Mouse (Mus musculus) G1E (cell line): ENCODE results near the gene Ccm2. TPM values are rescaled to one million over a fixed set of nuclear protein-coding genes. Genes with fewer than 3 reads are reported as not detected.

Source experiments
- ATAC-seq: 2 replicates; pipeline ENCODE4 v1.8.0; 2016; ENCODE audit warnings: mild to moderate bottlenecking; ENCODE audit not compliant: insufficient number of reproducible peaks, poor library complexity, low FRiP score, severe bottlenecking; ENCODE audit errors: extremely low read depth
- DNase-seq: peaks from one replicate; pipeline ENCODE4 v3.0.0; 2012; ENCODE audit warnings: low spot score
- H3K27me3 ChIP-seq: 2 replicates; pipeline ENCODE4 v1.6.1; 2012; ENCODE audit warnings: mild to moderate bottlenecking, low read length, inconsistent platforms; ENCODE audit not compliant: insufficient read depth
- H3K36me3 ChIP-seq: replicated peaks from 2 replicates; pipeline ENCODE3; 2012; ENCODE audit warnings: mild to moderate bottlenecking, inconsistent platforms
- H3K4me1 ChIP-seq: 2 replicates; pipeline ENCODE4 v1.6.1; 2012; ENCODE audit warnings: low read depth, low read length, inconsistent platforms, mixed read lengths; ENCODE audit not compliant: insufficient read depth
- H3K4me3 ChIP-seq: 2 replicates; pipeline ENCODE4 v1.5.1; 2012; ENCODE audit warnings: low read depth, mild to moderate bottlenecking, inconsistent platforms, low read length, moderate library complexity, mixed read lengths
- H3K9me3 ChIP-seq: replicated peaks from 2 replicates; pipeline ENCODE4 v1.6.1; 2012; ENCODE audit warnings: inconsistent platforms
- CTCF ChIP-seq: IDR thresholded peaks from 2 replicates; pipeline ENCODE4 v1.5.1; 2012; ENCODE audit warnings: low read depth, low read length, inconsistent platforms, mixed read lengths
- GATA1 ChIP-seq: IDR thresholded peaks from 2 replicates; pipeline ENCODE4 v1.6.1; 2012; ENCODE audit warnings: borderline replicate concordance, low read length, inconsistent platforms, mixed read lengths
- GATA2 ChIP-seq: IDR thresholded peaks from 2 replicates; pipeline ENCODE4 v1.6.1; 2012; ENCODE audit warnings: low read depth, low read length, inconsistent platforms, borderline replicate concordance
- POLR2AphosphoS5 ChIP-seq: IDR thresholded peaks from 2 replicates; pipeline ENCODE4 v1.6.1; 2012; ENCODE audit warnings: low read depth, low read length, inconsistent platforms; ENCODE audit not compliant: insufficient replicate concordance
- TAL1 ChIP-seq: conservative IDR thresholded peaks from 2 replicates; pipeline ENCODE4 v1.6.1; 2012; ENCODE audit warnings: low read depth, low read length, inconsistent platforms, mixed read lengths
- polyA plus RNA-seq: library from polyadenylated mRNA; stranded (reverse); fragments of >175 nt; gene quantifications from 2 replicates; pipeline ENCODE4 v1.2.3, GENCODE M21; 2012
- total RNA-seq, 2 experiments: library from RNA; stranded (forward) in 1 of 2; stranded (reverse) in 1 of 2; fragments of 200-1000 nt in 1 of 2; fragments of >200 nt in 1 of 2; fragmentation: Nextera tagmentation in 1 of 2; gene quantifications; 2 replicates each; pipeline ENCODE4 v1.2.3; 2014 to 2017

The Ccm2 gene
- 16.8 and 22.5 TPM in 2 replicates for total RNA-seq (2014; fragmentation: Nextera tagmentation)
- total RNA-seq (2017) = 32.1 and 43.5 TPM in 2 replicates
- polyA plus RNA-seq = 34.9 and 37.3 TPM in 2 replicates

GRCm38 (mm10) chr11:6546205-6547013, at the start of gene Ccm2:
TSS of gene Ccm2 (plus strand) at chr11:6546887.
- ATAC-seq = peak; percentile 81
- no peak for TF ChIP-seq GATA1
- no peak for TF ChIP-seq GATA2
- no peak for TF ChIP-seq TAL1
- TF ChIP-seq POLR2AphosphoS5 = no peak
- TF ChIP-seq CTCF = no peak
- Histone ChIP-seq H3K4me1 (peaks cover 24% of the 10 kb centered on the region), H3K9me3 (no peaks in the 10 kb centered on the region), H3K36me3 (peaks cover 24% of the 10 kb centered on the region), H3K27me3 (no peaks in the 10 kb centered on the region), H3K4me3 (peak within 1 kb of the TSS; percentile 82)
- peak; percentile 93 for DNase-seq

- TF ChIP-seq TAL1 (no peak), GATA2 (no peak), POLR2AphosphoS5 (no peak), CTCF (no peak), GATA1 (no peak)
- Histone ChIP-seq H3K9me3 (no peaks in the 10 kb centered on the region), H3K27me3 (peaks cover 15% of the 10 kb centered on the region), H3K36me3 (no peaks in the 10 kb centered on the region), H3K4me3 (no peak overlapping the region), H3K4me1 (no peaks in the 10 kb centered on the region)
- DNase-seq = no peak
- no peak for ATAC-seq
These were observed 49.3 kb upstream of the Ccm2 start for GRCm38 (mm10) chr11:6497311-6497948.

- ATAC-seq = no peak
- peaks cover 14% of the 10 kb centered on the region for H3K27me3 ChIP-seq
- peaks cover 10% of the 10 kb centered on the region; the same call in 1 of the 2 replicates for H3K4me1 ChIP-seq
- TF ChIP-seq TAL1 (no peak), GATA2 (no peak), GATA1 (no peak)
- no peak for DNase-seq
- H3K36me3 ChIP-seq = peaks cover 29% of the 10 kb centered on the region
- H3K9me3 ChIP-seq = no peaks in the 10 kb centered on the region
- no peak overlapping the region for H3K4me3 ChIP-seq
These were observed 44.2 kb upstream of the Ccm2 start for GRCm38 (mm10) chr11:6502506-6502905.

GRCm38 (mm10) chr11:6504226-6504625, 42.5 kb upstream of the Ccm2 start:
- H3K27me3 ChIP-seq = peaks cover 4% of the 10 kb centered on the region; the same call in 1 of the 2 replicates
- ATAC-seq = no peak
- no peaks in the 10 kb centered on the region for H3K9me3 ChIP-seq
- no peak for TF ChIP-seq GATA2
- no peak for TF ChIP-seq GATA1
- TF ChIP-seq CTCF = no peak
- TF ChIP-seq POLR2AphosphoS5 = no peak
- TF ChIP-seq TAL1 = no peak
- peaks cover 46% of the 10 kb centered on the region for H3K36me3 ChIP-seq
- H3K4me1 ChIP-seq = peaks cover 25% of the 10 kb centered on the region; the same call in 1 of the 2 replicates
- no peak overlapping the region for H3K4me3 ChIP-seq
- no peak for DNase-seq

GRCm38 (mm10) chr11:6504689-6505088, 42.0 kb upstream of the Ccm2 start:
- ATAC-seq (no peak), DNase-seq (no peak)
- TF ChIP-seq POLR2AphosphoS5 = no peak
- no peak for TF ChIP-seq GATA2
- TF ChIP-seq TAL1 = no peak
- TF ChIP-seq GATA1 = no peak
- no peak for TF ChIP-seq CTCF
- peaks cover 51% of the 10 kb centered on the region for H3K36me3 ChIP-seq
- H3K9me3 ChIP-seq = no peaks in the 10 kb centered on the region
- H3K27me3 ChIP-seq = peaks cover 3% of the 10 kb centered on the region; the same call in 1 of the 2 replicates
- no peak overlapping the region for H3K4me3 ChIP-seq
- peaks cover 28% of the 10 kb centered on the region; the same call in 1 of the 2 replicates for H3K4me1 ChIP-seq

- H3K36me3 ChIP-seq = peaks cover 69% of the 10 kb centered on the region
- no peak overlapping the region for H3K4me3 ChIP-seq
- no peak for TF ChIP-seq GATA1
- no peak for TF ChIP-seq GATA2
- TF ChIP-seq CTCF = no peak
- TF ChIP-seq POLR2AphosphoS5 = no peak
- no peak for TF ChIP-seq TAL1
- peaks cover 39% of the 10 kb centered on the region for H3K4me1 ChIP-seq
- peak; percentile 0 for DNase-seq
- ATAC-seq = no peak
- no peaks in the 10 kb centered on the region for H3K9me3 ChIP-seq
- no peaks in the 10 kb centered on the region for H3K27me3 ChIP-seq
These were observed 40.2 kb upstream of the Ccm2 start for GRCm38 (mm10) chr11:6506516-6506915.
